Mouse (Mus musculus) embryonic facial prominence, embryonic 14.5 days (tissue): ENCODE measurements around the gene Tifab. TPM values are rescaled to one million over a fixed set of nuclear protein-coding genes. Genes with fewer than 3 reads are reported as not detected.

Experiments used
- ATAC-seq: fragments of 200-750 bp; cut with Nextera tagmentation; 2 replicates; pipeline ENCODE4 v1.8.0; 2017; ENCODE audit warnings: low read depth, moderate number of reproducible peaks, moderate TSS enrichment
- DNase-seq: peaks from one replicate; pipeline ENCODE4 v3.0.0-alpha.2; 2015; ENCODE audit warnings: low spot score
- H3K27ac ChIP-seq: fragments of 300-500 bp; sonication (generic); replicated peaks from 2 replicates; pipeline ENCODE4 v1.5.1; 2014; ENCODE audit warnings: low read depth, mild to moderate bottlenecking, low read length, moderate library complexity
- H3K27me3 ChIP-seq: fragments of 300-500 bp; sonication (generic); replicated peaks from 2 replicates; pipeline ENCODE4 v1.6.1; 2014; ENCODE audit warnings: low read length; ENCODE audit not compliant: control insufficient read depth, insufficient read depth
- H3K36me3 ChIP-seq: fragments of 300-500 bp; sonication (generic); 2 replicates; pipeline ENCODE4 v1.6.1; 2014; ENCODE audit warnings: low read length, mixed read lengths; ENCODE audit not compliant: control insufficient read depth, insufficient read depth
- H3K4me1 ChIP-seq: fragments of 300-500 bp; sonication (generic); 2 replicates; pipeline ENCODE4 v1.6.1; 2014; ENCODE audit warnings: antibody characterized with exemption, low read length; ENCODE audit not compliant: control insufficient read depth, insufficient read depth
- H3K4me2 ChIP-seq: fragments of 300-500 bp; sonication (generic); 2 replicates; pipeline ENCODE4 v1.6.1; 2014; ENCODE audit warnings: low read depth, mild to moderate bottlenecking, low read length, moderate library complexity, mixed read lengths
- H3K4me3 ChIP-seq: fragments of 300-500 bp; sonication (generic); 2 replicates; pipeline ENCODE4 v1.5.1; 2014; ENCODE audit warnings: low read depth, mild to moderate bottlenecking, low read length
- H3K9ac ChIP-seq: fragments of 300-500 bp; sonication (generic); 2 replicates; pipeline ENCODE4 v1.6.1; 2014; ENCODE audit warnings: low read depth, mild to moderate bottlenecking, low read length, moderate library complexity, mixed read lengths
- H3K9me3 ChIP-seq: fragments of 300-500 bp; sonication (generic); 2 replicates; pipeline ENCODE4 v1.6.1; 2016; ENCODE audit warnings: low read length; ENCODE audit not compliant: control insufficient read depth
- WGBS: fragments of 180-500 bp; shearing (Covaris S2); extraction: QIAGEN DNeasy Blood & Tissue Kit; methylation state at CpG from one replicate; pipeline ENCODE4 v1.1.7; 2014; 5-methylcytosine and 5-hydroxymethylcytosine counted together
- polyA plus RNA-seq: library from polyadenylated mRNA; unstranded; fragments of >200 nt; fragmentation: Nextera tagmentation; extraction: Ambion mirVana; gene quantifications from 2 replicates; pipeline ENCODE4 v1.2.1, GENCODE M21; 2014

Tifab gene
- polyA plus RNA-seq, 1 experiment from 2014 or later: 0.93 TPM

- Histone ChIP-seq H3K27ac (peak overlapping the region; percentile 69), H3K4me1 (peaks cover 40% of the 10 kb centered on the region), H3K4me2 (peak overlapping the region; percentile 36; the same call in 1 of the 2 replicates), H3K27me3 (no peaks in the 10 kb centered on the region), H3K9me3 (no peaks in the 10 kb centered on the region), H3K36me3 (no peaks in the 10 kb centered on the region), H3K9ac (no peak overlapping the region), H3K4me3 (no peak overlapping the region)
- WGBS: 28% methylated on average over 3 of the region's 3 CpGs
- DNase-seq (peak; percentile 74), ATAC-seq (peak; percentile 45)
These were observed 10.3 kb downstream of the Tifab start for GRCm38 (mm10) chr13:56168403-56168781.

GRCm38 (mm10) chr13:56167446-56168402 lies 11.0 kb downstream of the Tifab start:
- peak; percentile 83 for DNase-seq
- peak overlapping the region; percentile 36 for H3K4me2 ChIP-seq

GRCm38 (mm10) chr13:56165561-56165960 lies 13.1 kb downstream of the Tifab start:
- Histone ChIP-seq H3K4me1 (peaks cover 38% of the 10 kb centered on the region), H3K9me3 (no peaks in the 10 kb centered on the region), H3K9ac (no peak overlapping the region), H3K27ac (no peak overlapping the region), H3K27me3 (no peaks in the 10 kb centered on the region), H3K36me3 (no peaks in the 10 kb centered on the region), H3K4me3 (no peak overlapping the region), H3K4me2 (no peak overlapping the region)
- ATAC-seq (no peak), DNase-seq (no peak)
- WGBS: 76% methylated on average over 11 of the region's 11 CpGs

More at GRCm38 (mm10) chr13:56167446-56168402, 11.0 kb downstream of the Tifab start:
- H3K36me3 ChIP-seq: no peaks in the 10 kb centered on the region
- H3K27ac ChIP-seq: peak overlapping the region; percentile 69
- 25% methylated on average over 10 of the region's 14 CpGs for WGBS
- H3K4me3 ChIP-seq: no peak overlapping the region
- H3K9ac ChIP-seq: no peak overlapping the region
- peaks cover 40% of the 10 kb centered on the region for H3K4me1 ChIP-seq
- ATAC-seq: peak; percentile 67
- H3K9me3 ChIP-seq: no peaks in the 10 kb centered on the region
- no peaks in the 10 kb centered on the region for H3K27me3 ChIP-seq

- Histone ChIP-seq H3K27ac (peak overlapping the region; percentile 71), H3K36me3 (no peaks in the 10 kb centered on the region), H3K4me3 (no peak overlapping the region), H3K9me3 (no peaks in the 10 kb centered on the region), H3K4me2 (no peak overlapping the region), H3K27me3 (no peaks in the 10 kb centered on the region), H3K9ac (no peak overlapping the region), H3K4me1 (peaks cover 37% of the 10 kb centered on the region)
- ATAC-seq: no peak
- WGBS: 50% methylated on average over 3 of the region's 3 CpGs
- DNase-seq: no peak
These were observed 14.3 kb downstream of the Tifab start for GRCm38 (mm10) chr13:56164372-56164771.

- Histone ChIP-seq H3K27me3 (no peaks in the 10 kb centered on the region), H3K4me2 (no peak overlapping the region), H3K9me3 (no peaks in the 10 kb centered on the region), H3K9ac (no peak overlapping the region), H3K36me3 (no peaks in the 10 kb centered on the region), H3K4me3 (no peak overlapping the region), H3K4me1 (peaks cover 43% of the 10 kb centered on the region), H3K27ac (peak overlapping the region; percentile 71; the same call in 1 of the 2 replicates)
- WGBS: 29% methylated on average over 6 of the region's 6 CpGs
- DNase-seq: peak; percentile 94
- peak; percentile 68 for ATAC-seq
These were observed 14.9 kb downstream of the Tifab start for GRCm38 (mm10) chr13:56163751-56164150.

GRCm38 (mm10) chr13:56162859-56163258 lies 15.8 kb downstream of the Tifab start:
- H3K27ac ChIP-seq: peak overlapping the region; percentile 50; the same call in 1 of the 2 replicates
- WGBS: 80% methylated on average over 6 of the region's 6 CpGs

GRCm38 (mm10) chr13:56159614-56160363 lies 18.9 kb downstream of the Tifab start:
- no peaks in the 10 kb centered on the region for H3K9me3 ChIP-seq
- ATAC-seq: no peak
- 17% methylated on average over 15 of the region's 17 CpGs for WGBS
- H3K36me3 ChIP-seq: no peaks in the 10 kb centered on the region
- no peak overlapping the region for H3K4me2 ChIP-seq
- no peak overlapping the region for H3K27ac ChIP-seq
- no peaks in the 10 kb centered on the region for H3K27me3 ChIP-seq
- no peak for DNase-seq
- no peak overlapping the region for H3K4me3 ChIP-seq
- peaks cover 45% of the 10 kb centered on the region for H3K4me1 ChIP-seq
- no peak overlapping the region; the same call in 1 of the 2 replicates for H3K9ac ChIP-seq

More at GRCm38 (mm10) chr13:56162859-56163258, 15.8 kb downstream of the Tifab start:
- DNase-seq (no peak), ATAC-seq (no peak)
- Histone ChIP-seq H3K36me3 (no peaks in the 10 kb centered on the region), H3K4me2 (no peak overlapping the region), H3K4me1 (peaks cover 37% of the 10 kb centered on the region), H3K27me3 (no peaks in the 10 kb centered on the region), H3K9ac (no peak overlapping the region), H3K9me3 (no peaks in the 10 kb centered on the region), H3K4me3 (no peak overlapping the region)

- Histone ChIP-seq H3K27me3 (no peaks in the 10 kb centered on the region), H3K9ac (no peak overlapping the region), H3K4me2 (no peak overlapping the region), H3K36me3 (no peaks in the 10 kb centered on the region), H3K27ac (no peak overlapping the region), H3K4me1 (peaks cover 43% of the 10 kb centered on the region), H3K9me3 (no peaks in the 10 kb centered on the region), H3K4me3 (no peak overlapping the region)
- ATAC-seq (no peak), DNase-seq (no peak)
- 38% methylated on average over 14 of the region's 14 CpGs for WGBS
These were observed 19.6 kb downstream of the Tifab start for GRCm38 (mm10) chr13:56159016-56159601.
